Mouse (Mus musculus) liver, embryonic 11.5 days (tissue): ENCODE results near the gene Best3. TPM values are rescaled to one million over a fixed set of nuclear protein-coding genes. Genes with fewer than 3 reads are reported as not detected.
"Not testable (repeated sequence)": the region's sequence is repeated elsewhere in the genome, so short reads cannot be mapped to it uniquely, and the experiment has no call there.

Experiments
- ATAC-seq: fragments of 200-750 bp; cut with Nextera tagmentation; replicated peaks from 2 replicates; pipeline ENCODE4 v1.8.0; 2017; ENCODE audit warnings: moderate number of reproducible peaks, mild to moderate bottlenecking, moderate TSS enrichment, moderate library complexity; ENCODE audit not compliant: low FRiP score
- DNase-seq: peaks from one replicate; pipeline ENCODE4 v3.0.0-alpha.2; 2017; ENCODE audit warnings: low spot score
- H3K27ac ChIP-seq: fragments of 300-500 bp; sonication (generic); 2 replicates; pipeline ENCODE4 v1.5.1; 2014; ENCODE audit warnings: mild to moderate bottlenecking, low read depth, low read length, control low read depth
- H3K27me3 ChIP-seq: fragments of 300-500 bp; sonication (generic); replicated peaks from 2 replicates; pipeline ENCODE4 v1.6.1; 2014; ENCODE audit warnings: low read length, mixed read lengths; ENCODE audit not compliant: control insufficient read depth, insufficient read depth
- H3K36me3 ChIP-seq: fragments of 300-500 bp; sonication (generic); 2 replicates; pipeline ENCODE4 v1.6.1; 2014; ENCODE audit warnings: mild to moderate bottlenecking, low read length, moderate library complexity, mixed read lengths; ENCODE audit not compliant: control insufficient read depth, insufficient read depth
- H3K4me1 ChIP-seq: fragments of 300-500 bp; sonication (generic); replicated peaks from 2 replicates; pipeline ENCODE4 v1.6.1; 2014; ENCODE audit warnings: low read length, mixed read lengths; ENCODE audit not compliant: control insufficient read depth, insufficient read depth
- H3K4me2 ChIP-seq: fragments of 300-500 bp; sonication (generic); 2 replicates; pipeline ENCODE4 v1.6.1; 2014; ENCODE audit warnings: mild to moderate bottlenecking, control low read depth, moderate library complexity
- H3K4me3 ChIP-seq: fragments of 300-500 bp; sonication (generic); 2 replicates; pipeline ENCODE4 v1.5.1; 2014; ENCODE audit warnings: low read depth, low read length, control low read depth
- H3K9ac ChIP-seq: fragments of 300-500 bp; sonication (generic); 2 replicates; pipeline ENCODE4 v1.6.1; 2014; ENCODE audit warnings: low read depth, low read length, control low read depth
- H3K9me3 ChIP-seq: fragments of 300-500 bp; sonication (generic); 2 replicates; pipeline ENCODE4 v1.6.1; 2016; ENCODE audit warnings: low read length, inconsistent platforms, mixed read lengths; ENCODE audit not compliant: control insufficient read depth
- WGBS: fragments of 180-500 bp; shearing (Covaris S2); extraction: QIAGEN DNeasy Blood & Tissue Kit; methylation state at CpG from one replicate; pipeline ENCODE4 v1.1.7; 2014; 5-methylcytosine and 5-hydroxymethylcytosine counted together
- polyA plus RNA-seq: library from polyadenylated mRNA; unstranded; fragments of >200 nt; fragmentation: Nextera tagmentation; extraction: Ambion mirVana; gene quantifications from 2 replicates; pipeline ENCODE4 v1.2.1, GENCODE M21; 2014

Best3 gene
- polyA plus RNA-seq, 1 experiment from 2014 or later = not detected

GRCm38 (mm10) chr10:117026176-117026575 is 40.1 kb downstream of the Best3 start:
- no peak for ATAC-seq
- H3K27me3 ChIP-seq = peaks cover 11% of the 10 kb centered on the region
- H3K4me3 ChIP-seq = no peak overlapping the region
- H3K36me3 ChIP-seq = no peaks in the 10 kb centered on the region
- H3K4me2 ChIP-seq = no peak overlapping the region
- no peak overlapping the region for H3K9ac ChIP-seq
- H3K27ac ChIP-seq = no peak overlapping the region
- H3K4me1 ChIP-seq = no peaks in the 10 kb centered on the region
- H3K9me3 ChIP-seq = no peaks in the 10 kb centered on the region
- DNase-seq = no peak
- 74% methylated on average over 8 of the region's 8 CpGs for whole genome bisulfite sequencing

DNA sequence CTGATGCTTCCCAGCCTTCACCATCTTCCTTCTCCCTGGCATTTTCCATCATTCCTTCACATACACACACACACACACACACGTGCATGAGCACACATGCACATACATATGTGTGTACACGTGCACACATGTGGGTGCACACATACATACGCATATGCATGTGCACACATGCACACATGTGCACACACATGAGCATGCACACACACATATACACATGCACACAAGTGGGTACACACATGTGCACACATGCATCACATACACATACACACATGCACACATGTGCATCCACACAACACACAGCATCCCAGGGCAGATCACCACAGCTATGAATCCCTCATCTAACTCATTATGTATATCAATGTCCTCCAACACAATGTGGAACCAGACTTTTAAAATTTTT is 45.0 kb downstream of the Best3 start:
- Histone ChIP-seq H3K27ac (no peak overlapping the region), H3K4me3 (no peak overlapping the region), H3K27me3 (no peaks in the 10 kb centered on the region), H3K4me1 (no peaks in the 10 kb centered on the region), H3K9me3 (no peaks in the 10 kb centered on the region), H3K4me2 (no peak overlapping the region), H3K9ac (no peak overlapping the region), H3K36me3 (no peaks in the 10 kb centered on the region)
- no peak for DNase-seq
- 85% methylated on average over 3 of the region's 3 CpGs for WGBS
- ATAC-seq = no peak

DNA sequence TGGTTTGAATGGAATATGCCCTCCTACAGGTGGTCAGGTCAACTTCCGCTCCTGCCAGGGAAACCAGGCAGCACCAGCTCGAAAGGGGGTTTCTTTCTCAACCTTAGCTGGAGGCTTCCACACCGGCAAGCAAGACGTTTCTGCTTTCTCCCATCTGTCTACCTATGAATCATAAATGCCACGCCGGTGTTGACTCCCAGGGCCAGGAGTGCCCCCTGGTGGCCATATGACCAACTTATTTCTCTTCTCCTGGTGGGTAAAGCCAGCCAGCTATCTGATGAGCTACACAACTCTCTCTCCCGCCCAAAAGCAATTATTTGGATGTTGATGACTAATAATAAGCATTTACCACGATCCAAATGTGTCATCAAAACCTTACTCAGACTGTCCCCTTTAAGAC is 47.7 kb downstream of the Best3 start:
- Histone ChIP-seq H3K4me1 (no peaks in the 10 kb centered on the region), H3K4me2 (no peak overlapping the region), H3K9me3 (no peaks in the 10 kb centered on the region), H3K27ac (no peak overlapping the region), H3K4me3 (no peak overlapping the region), H3K36me3 (no peaks in the 10 kb centered on the region), H3K9ac (no peak overlapping the region), H3K27me3 (no peaks in the 10 kb centered on the region)
- 20% methylated on average over 8 of the region's 8 CpGs for WGBS
- DNase-seq (peak; percentile 71), ATAC-seq (0 out of 2 replicates have a peak, but pooled peaks have one; percentile 15)

- WGBS = 61% methylated on average over 6 of the region's 6 CpGs
- H3K9me3 ChIP-seq = no peaks in the 10 kb centered on the region
- DNase-seq (no peak), ATAC-seq (no peak)
- no peak overlapping the region for H3K4me2 ChIP-seq
- no peak overlapping the region for H3K9ac ChIP-seq
- no peaks in the 10 kb centered on the region for H3K36me3 ChIP-seq
- H3K4me1 ChIP-seq = peaks cover 8% of the 10 kb centered on the region
- H3K27me3 ChIP-seq = 0 out of 2 replicates have a peak, but pooled peaks cover 2% of the 10 kb centered on the region
- H3K4me3 ChIP-seq = no peak overlapping the region
- H3K27ac ChIP-seq = no peak overlapping the region
Measured at GRCm38 (mm10) chr10:117040355-117040754, 54.2 kb downstream of the Best3 start.

- Histone ChIP-seq H3K4me3 (no peak overlapping the region), H3K9ac (no peak overlapping the region), H3K36me3 (no peaks in the 10 kb centered on the region), H3K4me1 (peaks cover 12% of the 10 kb centered on the region), H3K27me3 (0 out of 2 replicates have a peak, but pooled peaks cover 7% of the 10 kb centered on the region), H3K9me3 (no peaks in the 10 kb centered on the region), H3K27ac (no peak overlapping the region), H3K4me2 (no peak overlapping the region)
- ATAC-seq = no peak
- WGBS = 50% methylated on average over 14 of the region's 14 CpGs
- no peak for DNase-seq
Measured at GRCm38 (mm10) chr10:117042295-117042694, 56.2 kb downstream of the Best3 start.

- ATAC-seq = peak; percentile 62
- peak overlapping the region; percentile 49 for H3K4me2 ChIP-seq
- H3K36me3 ChIP-seq, H3K27me3 ChIP-seq, H3K9ac ChIP-seq, DNase-seq, H3K27ac ChIP-seq, H3K9me3 ChIP-seq: not testable (repeated sequence)
- H3K4me3 ChIP-seq = 0 out of 2 replicates have a peak overlapping the region, but pooled peaks have one; percentile 12
- 27% methylated on average over 16 of the region's 16 CpGs for WGBS
- H3K4me1 ChIP-seq = peaks cover 12% of the 10 kb centered on the region
Measured at GRCm38 (mm10) chr10:117043497-117044166, 57.5 kb downstream of the Best3 start.

GRCm38 (mm10) chr10:117045175-117046056 is 59.3 kb downstream of the Best3 start, which contains the start of gene Lrrc10:
TSS of gene Lrrc10 (plus strand) at chr10:117045341.
- Histone ChIP-seq H3K27me3 (0 out of 2 replicates have a peak, but pooled peaks cover 7% of the 10 kb centered on the region), H3K4me3 (no peak within 1 kb of the TSS), H3K4me2 (peak within 1 kb of the TSS; percentile 49), H3K9ac (no peak within 1 kb of the TSS), H3K9me3 (no peaks in the 10 kb centered on the region), H3K4me1 (peaks cover 12% of the 10 kb centered on the region), H3K27ac (no peak within 1 kb of the TSS), H3K36me3 (peaks cover 6% of the 10 kb centered on the region; the same call in 1 of the 2 replicates)
- 42% methylated on average over 40 of the region's 40 CpGs for WGBS
- ATAC-seq (no peak), DNase-seq (no peak)

- 0 out of 2 replicates have a peak, but pooled peaks cover 7% of the 10 kb centered on the region for H3K27me3 ChIP-seq
- peaks cover 7% of the 10 kb centered on the region for H3K4me1 ChIP-seq
- ATAC-seq = no peak
- 88% methylated on average over 4 of the region's 4 CpGs for WGBS
- H3K36me3 ChIP-seq = peaks cover 39% of the 10 kb centered on the region
- no peak for DNase-seq
- H3K9ac ChIP-seq = no peak overlapping the region
- H3K27ac ChIP-seq = no peak overlapping the region
- H3K4me3 ChIP-seq = no peak overlapping the region
- H3K9me3 ChIP-seq = no peaks in the 10 kb centered on the region
- H3K4me2 ChIP-seq = no peak overlapping the region
Measured at GRCm38 (mm10) chr10:117049253-117049652, 63.1 kb downstream of the Best3 start.
